Mouse (Mus musculus): Measurements from ENCODE around the gene Pak3. TPM values are rescaled to one million over a fixed set of nuclear protein-coding genes. Genes with fewer than 3 reads are reported as not detected.

Gene Pak3
- polyA plus RNA-seq, 1 experiment, result 17.3 TPM

DNA sequence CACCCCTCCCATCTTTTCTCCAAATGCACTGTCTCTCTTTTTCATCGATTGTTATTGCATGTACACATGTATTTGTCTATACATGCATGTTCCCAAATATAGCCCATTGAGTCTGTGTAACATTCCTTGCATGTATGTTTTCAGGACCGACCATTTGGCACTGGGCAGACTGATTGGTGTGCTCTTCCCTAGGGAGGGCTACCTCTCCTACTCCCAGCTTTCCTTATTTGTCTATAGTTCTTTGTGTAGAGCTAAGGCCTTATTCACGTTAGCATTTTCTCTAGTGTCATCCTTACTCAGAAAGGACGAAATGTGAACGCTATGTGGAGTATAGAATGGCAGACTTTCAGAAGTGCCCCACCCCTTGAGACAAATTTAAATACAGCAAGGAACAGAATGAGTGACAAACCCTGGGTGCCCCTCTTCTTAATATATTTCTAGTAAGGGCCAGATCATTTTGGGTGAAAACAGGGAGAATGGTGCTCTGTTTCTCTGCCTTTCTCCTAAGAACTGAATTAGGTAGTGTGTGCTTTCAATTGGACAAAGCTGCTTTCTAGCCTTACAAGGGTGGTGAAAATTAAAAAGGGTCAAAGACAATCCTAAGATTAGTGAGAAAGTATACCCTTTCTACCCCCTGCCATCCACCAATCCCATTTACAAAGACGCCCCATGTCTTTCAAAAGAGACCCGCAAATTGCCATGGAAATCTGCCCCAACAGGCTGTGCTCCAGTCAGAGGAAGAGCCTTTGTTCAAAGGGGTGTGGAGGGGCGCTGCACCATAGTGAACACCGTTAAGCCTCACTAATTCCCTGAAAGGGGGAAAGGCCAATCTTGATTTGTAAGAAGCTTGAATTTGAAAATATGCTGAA lies 136.2 kb downstream of the Pak3 start:
- Histone ChIP-seq H3K27ac (ENCODE audit: insufficient read depth, low read length) (no peak overlapping the region), H3K4me1 (ENCODE audit: control insufficient read depth, insufficient read depth, low read length) (no peaks in the 10 kb centered on the region), H3K4me3 (ENCODE audit: insufficient read depth, low read length) (no peak overlapping the region)
- TF ChIP-seq POLR2A (IDR thresholded peaks at IDR 0.05; ENCODE audit: extremely low read depth, insufficient read depth, low read length) (no peak), CTCF (IDR thresholded peaks at IDR 0.05; ENCODE audit: extremely low read depth, insufficient read depth, low read length) (no peak)

- H3K27ac ChIP-seq (ENCODE audit: insufficient read depth, low read length), result no peak overlapping the region
Observed at GRCm38 (mm10) chrX:143655177-143655492, 136.7 kb downstream of the Pak3 start.

GRCm38 (mm10) chrX:143664221-143665150 lies 146.1 kb downstream of the Pak3 start:
- no peak overlapping the region for H3K27ac ChIP-seq (ENCODE audit: insufficient read depth, low read length)

More at GRCm38 (mm10) chrX:143655177-143655492, 136.7 kb downstream of the Pak3 start:
- no peak for TF ChIP-seq POLR2A (IDR thresholded peaks at IDR 0.05; ENCODE audit: extremely low read depth, insufficient read depth, low read length)
- TF ChIP-seq CTCF (IDR thresholded peaks at IDR 0.05; ENCODE audit: extremely low read depth, insufficient read depth, low read length), result no peak
- Histone ChIP-seq H3K4me1 (ENCODE audit: control insufficient read depth, insufficient read depth, low read length) (no peaks in the 10 kb centered on the region), H3K4me3 (ENCODE audit: insufficient read depth, low read length) (no peak overlapping the region)

DNA sequence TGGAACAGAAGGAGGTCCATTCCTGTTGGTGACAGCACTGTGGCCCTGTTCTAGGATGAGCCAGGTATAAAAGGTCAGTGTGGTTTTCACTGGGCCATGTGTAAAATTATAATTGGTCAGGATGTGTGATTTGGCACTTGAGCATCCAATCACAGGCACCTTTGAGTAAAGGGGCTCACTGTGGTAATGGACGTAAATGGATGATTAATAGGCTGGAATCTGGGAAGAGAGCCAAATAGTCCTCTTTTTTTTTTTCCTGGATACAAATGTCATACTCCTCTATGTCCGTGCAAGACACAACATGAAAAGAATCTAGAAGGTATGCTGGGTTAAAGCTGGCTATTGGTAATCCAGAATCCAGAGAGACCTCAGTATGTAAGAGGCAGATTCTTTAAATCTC lies 147.4 kb downstream of the Pak3 start:
- no peaks in the 10 kb centered on the region for H3K4me1 ChIP-seq (ENCODE audit: control insufficient read depth, insufficient read depth, low read length)
- no peak overlapping the region for H3K27ac ChIP-seq (ENCODE audit: insufficient read depth, low read length)
- TF ChIP-seq POLR2A (IDR thresholded peaks at IDR 0.05; ENCODE audit: extremely low read depth, insufficient read depth, low read length) (no peak), CTCF (IDR thresholded peaks at IDR 0.05; ENCODE audit: extremely low read depth, insufficient read depth, low read length) (no peak)
- H3K4me3 ChIP-seq (ENCODE audit: insufficient read depth, low read length), result peak overlapping the region; percentile 88; the same call in 1 of the 2 replicates

More at GRCm38 (mm10) chrX:143664221-143665150, 146.1 kb downstream of the Pak3 start:
- TF ChIP-seq POLR2A (IDR thresholded peaks at IDR 0.05; ENCODE audit: extremely low read depth, insufficient read depth, low read length) (peak; percentile 75; the same call in 1 of the 2 replicates), CTCF (IDR thresholded peaks at IDR 0.05; ENCODE audit: extremely low read depth, insufficient read depth, low read length) (no peak)
- Histone ChIP-seq H3K4me3 (ENCODE audit: insufficient read depth, low read length) (peak overlapping the region; percentile 88), H3K4me1 (ENCODE audit: control insufficient read depth, insufficient read depth, low read length) (no peaks in the 10 kb centered on the region)

- peaks cover 2% of the 10 kb centered on the region; the same call in 1 of the 2 replicates for H3K4me1 ChIP-seq (ENCODE audit: control insufficient read depth, insufficient read depth, low read length)
- H3K4me3 ChIP-seq (ENCODE audit: insufficient read depth, low read length), result no peak overlapping the region
- TF ChIP-seq CTCF (IDR thresholded peaks at IDR 0.05; ENCODE audit: extremely low read depth, insufficient read depth, low read length) (peak; percentile 25), POLR2A (IDR thresholded peaks at IDR 0.05; ENCODE audit: extremely low read depth, insufficient read depth, low read length) (no peak)
- H3K27ac ChIP-seq (ENCODE audit: insufficient read depth, low read length), result no peak overlapping the region
Observed at GRCm38 (mm10) chrX:143666991-143667390, 148.6 kb downstream of the Pak3 start.

- peaks cover 2% of the 10 kb centered on the region; the same call in 1 of the 2 replicates for H3K4me1 ChIP-seq (ENCODE audit: control insufficient read depth, insufficient read depth, low read length)
- no peak overlapping the region for H3K27ac ChIP-seq (ENCODE audit: insufficient read depth, low read length)
- TF ChIP-seq CTCF (IDR thresholded peaks at IDR 0.05; ENCODE audit: extremely low read depth, insufficient read depth, low read length) (peak; percentile 48; the same call in 1 of the 2 replicates), POLR2A (IDR thresholded peaks at IDR 0.05; ENCODE audit: extremely low read depth, insufficient read depth, low read length) (no peak)
- no peak overlapping the region for H3K4me3 ChIP-seq (ENCODE audit: insufficient read depth, low read length)
Observed at GRCm38 (mm10) chrX:143668242-143668641, 149.9 kb downstream of the Pak3 start.

DNA sequence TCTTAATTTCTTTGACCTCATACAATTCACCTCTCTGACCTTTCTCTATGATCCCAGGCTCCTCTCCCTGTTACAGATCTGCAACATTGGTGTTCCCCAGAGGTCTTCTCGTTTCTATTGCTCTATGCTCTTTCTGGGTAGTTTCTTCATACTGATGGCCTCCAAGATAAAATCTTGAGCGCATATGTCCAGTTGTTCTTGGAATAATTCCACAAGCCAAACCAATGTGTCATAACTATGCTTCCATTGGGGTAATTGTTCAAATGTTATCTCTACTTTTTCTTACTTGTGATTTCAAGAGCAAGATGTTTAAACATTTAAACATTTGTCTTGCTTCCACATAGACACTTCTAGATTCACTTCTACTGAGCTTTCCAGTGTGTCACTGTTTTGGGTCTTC lies 160.2 kb downstream of the Pak3 start:
- no peak for TF ChIP-seq POLR2A (IDR thresholded peaks at IDR 0.05; ENCODE audit: extremely low read depth, insufficient read depth, low read length)
- TF ChIP-seq CTCF (IDR thresholded peaks at IDR 0.05; ENCODE audit: extremely low read depth, insufficient read depth, low read length), result no peak
- no peak overlapping the region for H3K4me3 ChIP-seq (ENCODE audit: insufficient read depth, low read length)
- H3K4me1 ChIP-seq (ENCODE audit: control insufficient read depth, insufficient read depth, low read length), result no peaks in the 10 kb centered on the region
- no peak overlapping the region for H3K27ac ChIP-seq (ENCODE audit: insufficient read depth, low read length)

- H3K27ac ChIP-seq (ENCODE audit: insufficient read depth, low read length), result no peak overlapping the region
- H3K4me1 ChIP-seq (ENCODE audit: control insufficient read depth, insufficient read depth, low read length), result no peaks in the 10 kb centered on the region
- TF ChIP-seq CTCF (IDR thresholded peaks at IDR 0.05; ENCODE audit: extremely low read depth, insufficient read depth, low read length), result no peak
- no peak for TF ChIP-seq POLR2A (IDR thresholded peaks at IDR 0.05; ENCODE audit: extremely low read depth, insufficient read depth, low read length)
- no peak overlapping the region for H3K4me3 ChIP-seq (ENCODE audit: insufficient read depth, low read length)
Observed at GRCm38 (mm10) chrX:143722250-143722649, 203.9 kb downstream of the Pak3 start.

DNA sequence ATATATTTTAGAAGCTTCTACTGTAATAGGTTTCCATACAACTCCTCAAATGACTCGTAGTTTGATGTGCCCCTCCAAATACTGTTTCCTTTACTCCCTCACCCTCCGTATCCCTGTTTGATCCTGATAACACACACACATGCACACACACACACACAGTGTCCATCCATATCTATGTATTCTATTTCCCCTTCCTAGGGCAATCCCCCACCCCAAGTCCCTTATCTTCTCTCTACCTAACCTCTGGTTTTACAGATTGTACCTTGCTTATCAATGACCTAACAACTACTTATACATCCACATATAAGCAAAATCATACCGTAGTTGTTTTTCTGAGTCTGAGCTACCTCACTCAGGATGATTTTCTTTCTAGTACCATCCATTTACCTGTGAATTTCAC lies 207.0 kb downstream of the Pak3 start:
- no peaks in the 10 kb centered on the region for H3K4me1 ChIP-seq (ENCODE audit: control insufficient read depth, insufficient read depth, low read length)
- no peak for TF ChIP-seq CTCF (IDR thresholded peaks at IDR 0.05; ENCODE audit: extremely low read depth, insufficient read depth, low read length)
- no peak for TF ChIP-seq POLR2A (IDR thresholded peaks at IDR 0.05; ENCODE audit: extremely low read depth, insufficient read depth, low read length)
- H3K27ac ChIP-seq (ENCODE audit: insufficient read depth, low read length), result no peak overlapping the region
- H3K4me3 ChIP-seq (ENCODE audit: insufficient read depth, low read length), result no peak overlapping the region

Data from cortical plate, adult 2 months (tissue).